Mouse (Mus musculus) kidney, adult 18-20 months (tissue): ENCODE data around the gene Ugt2b5.
"Not testable (repeated sequence)": the region's sequence is repeated elsewhere in the genome, so short reads cannot be mapped to it uniquely, and the experiment has no call there.

ENCODE experiments used
- DNase-seq: peaks from one replicate; pipeline ENCODE4 v3.0.0; 2021

Ugt2b5 gene

DNA sequence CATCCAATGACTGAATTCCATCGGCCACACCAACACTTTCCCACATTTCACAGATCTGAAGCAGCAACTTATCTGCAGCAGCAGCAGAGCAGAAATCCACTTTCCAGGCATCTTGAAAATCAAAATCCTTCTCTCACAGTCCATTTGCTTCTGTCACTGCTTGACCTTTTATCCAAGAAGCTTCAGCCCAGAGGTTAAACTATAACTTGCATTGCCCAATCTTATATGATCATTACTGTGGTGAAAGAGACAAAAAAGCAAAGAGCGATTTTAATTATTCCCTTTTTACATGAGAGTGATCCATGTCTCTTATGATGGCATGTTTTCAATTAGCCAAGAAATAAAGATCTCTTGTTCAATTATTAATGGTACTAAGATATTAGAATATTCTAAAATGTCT, at the start of gene Ugt2b5:
TSS of gene Ugt2b5 (minus strand) at position 123 of the 400 bp plus-strand sequence.
- not testable (repeated sequence) for DNase-seq

DNA sequence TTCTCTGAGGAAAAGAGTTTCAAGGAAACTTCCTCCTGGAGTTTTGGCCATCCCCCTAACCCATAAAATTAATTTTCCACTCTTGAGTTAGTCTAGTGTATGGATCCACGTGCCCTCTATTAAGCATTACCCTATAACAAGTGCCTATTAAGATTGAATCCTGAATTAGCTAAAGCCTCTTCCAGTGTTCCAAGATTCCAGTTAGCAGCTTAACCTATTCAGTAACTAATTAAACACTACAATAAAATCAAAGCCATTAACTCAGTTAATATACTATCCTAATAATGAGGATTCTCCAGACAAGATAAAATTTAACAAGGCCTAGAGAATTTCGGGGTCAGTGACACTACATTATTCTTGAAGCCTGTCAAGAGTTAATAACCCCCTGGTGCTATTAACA, 35.7 kb upstream of the Ugt2b5 start:
- DNase-seq: not testable (repeated sequence)

DNA sequence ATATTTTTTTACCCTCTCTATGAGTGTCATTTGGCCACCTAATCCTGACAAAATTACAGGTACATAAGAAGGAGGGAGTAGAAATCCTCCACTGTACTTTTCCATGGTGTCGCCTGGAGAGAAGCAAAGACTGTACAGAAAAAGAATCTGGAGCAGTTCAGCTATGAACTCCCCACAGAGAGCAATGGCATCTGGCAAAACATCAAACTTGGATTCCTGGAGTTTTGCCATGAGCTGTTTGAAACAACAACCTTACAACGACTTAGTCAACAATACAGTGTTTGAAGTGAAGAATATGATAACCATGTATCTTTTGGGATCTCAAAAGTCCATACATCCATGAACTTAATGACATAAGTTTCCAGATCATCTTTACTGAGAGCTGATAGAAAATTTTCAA, 34.6 kb upstream of the Ugt2b5 start:
- peak; percentile 12 for DNase-seq

GRCm38 (mm10) chr5:87147741-87148454, 7.8 kb upstream of the Ugt2b5 start:
- no peak for DNase-seq

GRCm38 (mm10) chr5:87142865-87143456, 2.8 kb upstream of the Ugt2b5 start:
- peak; percentile 21 for DNase-seq

GRCm38 (mm10) chr5:87103697-87104096, 36.4 kb downstream of the Ugt2b5 start:
- DNase-seq: not testable (repeated sequence)

DNA sequence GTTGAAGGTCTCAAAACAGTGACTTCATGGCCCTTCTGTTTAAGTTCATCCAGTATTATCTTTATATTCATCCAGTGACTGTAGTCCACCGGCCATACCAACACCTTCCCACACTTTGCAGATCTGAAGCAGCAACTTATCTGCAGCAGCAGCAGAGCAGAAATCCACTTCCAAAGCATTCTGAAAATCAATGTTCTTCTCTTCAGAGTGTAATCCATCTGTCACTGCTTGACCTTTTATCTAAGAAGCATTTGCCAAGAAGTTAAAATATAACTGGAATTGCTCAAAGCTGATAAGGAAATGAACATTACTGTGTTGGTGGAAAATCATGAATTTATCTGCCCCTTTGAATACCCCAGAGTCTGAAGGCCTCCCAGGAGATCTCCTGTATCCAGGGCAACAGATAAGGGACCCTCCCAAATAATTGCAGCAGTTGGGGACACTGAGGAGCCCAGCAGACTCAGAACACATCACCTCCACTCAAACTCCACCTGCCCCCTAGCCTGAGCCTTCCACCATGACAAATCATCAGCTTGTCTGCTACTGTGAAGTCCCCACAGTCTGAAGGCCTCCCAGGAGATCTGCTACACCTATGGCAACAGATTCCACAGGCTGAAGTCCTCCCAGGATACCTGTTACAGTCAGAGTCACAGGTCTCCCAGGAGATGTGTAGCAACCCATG, 47.6 kb downstream of the Ugt2b5 start, which contains the start of gene Ugt2b36:
TSS of gene Ugt2b36 (minus strand) at position 210 of the 682 bp plus-strand sequence.
- no peak for DNase-seq

- no peak for DNase-seq
Observed at GRCm38 (mm10) chr5:87091111-87091510, 49.0 kb downstream of the Ugt2b5 start.

DNA sequence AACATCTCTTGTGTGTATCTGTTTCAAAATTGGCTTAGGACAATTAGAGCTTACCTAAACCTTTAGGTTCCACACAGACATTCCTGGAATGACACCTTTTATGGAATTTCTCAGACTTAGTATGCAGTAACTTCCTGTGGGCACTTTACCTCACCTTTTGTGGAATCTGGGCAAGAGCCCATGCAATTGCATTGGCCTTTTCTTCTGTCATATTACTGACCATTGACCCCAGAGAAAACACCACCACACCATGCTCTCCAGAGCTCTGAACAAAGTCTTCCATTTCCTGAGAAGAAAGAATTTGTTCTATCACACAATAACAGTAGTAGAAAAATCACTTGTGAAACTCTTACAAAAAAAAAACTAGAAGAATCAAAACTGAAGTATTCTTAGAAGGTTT, 50.9 kb downstream of the Ugt2b5 start:
- no peak for DNase-seq

GRCm38 (mm10) chr5:87086269-87086668, 53.8 kb downstream of the Ugt2b5 start:
- DNase-seq: no peak
